Mouse (Mus musculus): Measurements from ENCODE around the gene H6pd. TPM values are rescaled to one million over a fixed set of nuclear protein-coding genes. Genes with fewer than 3 reads are reported as not detected.
A peak's percentile ranks its signal among the peaks of the same experiment; 100 is the strongest.

H6pd gene
- polyA plus RNA-seq, 1 experiment from 2014 or later = 33.1 TPM

DNA sequence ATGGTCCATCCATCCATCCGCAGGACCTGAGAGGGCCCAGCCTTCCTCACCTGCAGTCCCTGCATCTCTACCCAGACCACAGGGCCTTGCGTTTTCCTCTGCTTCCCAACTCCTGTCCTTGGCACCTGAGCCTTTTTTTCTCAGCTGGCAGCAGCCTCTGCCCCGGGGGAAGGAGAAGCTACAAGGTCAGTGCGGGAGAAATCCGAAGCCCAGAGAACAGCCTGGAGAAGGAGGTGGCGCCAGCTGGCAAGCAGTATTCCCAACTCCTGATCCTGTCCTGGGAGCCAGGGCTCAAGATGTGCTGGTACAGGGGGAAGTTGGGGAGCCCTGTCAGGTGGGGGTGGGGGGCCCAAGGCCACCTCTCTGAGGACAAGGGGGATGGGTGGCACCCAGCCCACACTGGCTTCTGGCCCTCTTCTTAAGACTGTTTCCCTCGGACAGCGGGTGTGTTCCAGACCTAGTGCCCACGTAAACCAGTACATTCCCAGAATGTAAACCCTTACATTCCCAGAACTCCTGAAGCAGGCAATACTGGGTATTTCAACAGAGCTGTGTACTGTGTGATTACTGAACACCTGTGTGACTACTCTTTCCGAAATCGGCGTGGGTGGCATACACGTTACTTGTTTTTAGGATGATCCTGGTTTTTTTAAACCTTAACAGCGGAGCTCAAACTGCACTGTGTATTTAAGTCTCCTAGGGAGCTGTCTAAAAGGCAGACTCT is 9.9 kb downstream of the H6pd start:
- peaks cover 16% of the 10 kb centered on the region for H3K4me1 ChIP-seq (replicated peaks; ENCODE audit: control insufficient read depth, insufficient read depth, low read length)
- no peak for ATAC-seq
- no peak for TF ChIP-seq CTCF (IDR thresholded peaks at IDR 0.05; ENCODE audit: low read depth)
- H3K36me3 ChIP-seq (ENCODE audit: control insufficient read depth, insufficient read depth) = peaks cover 18% of the 10 kb centered on the region; the same call in 1 of the 2 replicates
- whole genome bisulfite sequencing = 86% methylated on average over 14 of the region's 14 CpGs
- 0 out of 2 replicates have a peak overlapping the region, but pooled peaks have one; percentile 17 for H3K9ac ChIP-seq (ENCODE audit: low read depth, low read length)
- H3K27me3 ChIP-seq (replicated peaks; ENCODE audit: control insufficient read depth, insufficient read depth, low read length) = no peaks in the 10 kb centered on the region
- 0 out of 2 replicates have a peak overlapping the region, but pooled peaks have one; percentile 9 for H3K4me2 ChIP-seq (replicated peaks; ENCODE audit: low read depth)
- H3K4me3 ChIP-seq (ENCODE audit: low read depth, low read length) = no peak overlapping the region
- H3K9me3 ChIP-seq (ENCODE audit: control insufficient read depth) = no peaks in the 10 kb centered on the region
- no peak overlapping the region for H3K27ac ChIP-seq (ENCODE audit: low read depth, low read length)

DNA sequence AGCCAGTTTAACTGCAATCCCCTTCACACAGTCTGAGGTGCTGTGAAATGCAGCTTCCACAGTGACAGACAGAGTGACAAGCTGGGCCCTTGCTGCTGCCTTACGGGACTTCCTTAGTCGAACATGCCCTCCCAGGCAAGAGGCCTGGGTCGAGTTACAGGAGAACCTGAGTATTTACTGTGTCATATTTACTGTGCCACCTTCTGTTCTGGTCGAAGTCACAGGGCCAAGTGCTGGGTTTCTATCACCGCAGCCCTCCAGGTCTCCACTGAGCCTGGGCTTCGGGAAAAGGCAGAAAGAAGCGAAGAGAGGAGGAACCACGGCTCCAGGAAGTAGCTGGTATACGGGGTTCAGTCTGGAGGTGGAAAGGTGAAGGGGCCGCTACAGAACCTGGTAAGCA is 10.8 kb downstream of the H6pd start:
- Histone ChIP-seq H3K27ac (ENCODE audit: low read depth, low read length) (peak overlapping the region; percentile 28), H3K36me3 (ENCODE audit: control insufficient read depth, insufficient read depth) (peaks cover 21% of the 10 kb centered on the region), H3K4me3 (ENCODE audit: low read depth, low read length) (no peak overlapping the region), H3K9me3 (ENCODE audit: control insufficient read depth) (no peaks in the 10 kb centered on the region), H3K9ac (ENCODE audit: low read depth, low read length) (no peak overlapping the region), H3K4me1 (replicated peaks; ENCODE audit: control insufficient read depth, insufficient read depth, low read length) (peaks cover 12% of the 10 kb centered on the region), H3K4me2 (replicated peaks; ENCODE audit: low read depth) (no peak overlapping the region), H3K27me3 (replicated peaks; ENCODE audit: control insufficient read depth, insufficient read depth, low read length) (no peaks in the 10 kb centered on the region)
- ATAC-seq = no peak
- TF ChIP-seq CTCF (IDR thresholded peaks at IDR 0.05; ENCODE audit: low read depth) = no peak
- WGBS = 44% methylated on average over 10 of the region's 10 CpGs

DNA sequence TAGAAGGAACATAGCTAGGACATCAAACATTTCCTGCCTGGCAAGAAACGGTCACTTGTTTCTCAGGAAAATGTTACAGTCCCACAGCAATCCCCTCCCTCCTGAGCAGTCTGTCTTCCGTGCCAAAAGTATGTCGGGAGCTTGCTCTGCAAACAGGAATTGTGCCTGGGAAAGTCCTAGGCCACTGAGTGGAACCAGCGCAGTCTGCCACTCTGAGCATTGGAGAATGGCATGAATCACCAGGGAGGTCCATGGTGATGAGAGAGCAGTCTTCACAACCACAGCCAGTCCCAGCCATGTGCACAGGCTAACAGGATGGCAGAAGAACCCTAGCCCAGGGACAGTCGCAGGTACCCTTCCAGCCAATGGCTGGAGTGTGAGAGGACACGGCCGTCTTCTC is 12.4 kb downstream of the H6pd start:
- H3K4me1 ChIP-seq (replicated peaks; ENCODE audit: control insufficient read depth, insufficient read depth, low read length) = peaks cover 12% of the 10 kb centered on the region
- no peak overlapping the region for H3K4me2 ChIP-seq (replicated peaks; ENCODE audit: low read depth)
- H3K27ac ChIP-seq (ENCODE audit: low read depth, low read length) = peak overlapping the region; percentile 21; the same call in 1 of the 2 replicates
- no peak overlapping the region for H3K4me3 ChIP-seq (ENCODE audit: low read depth, low read length)
- H3K27me3 ChIP-seq (replicated peaks; ENCODE audit: control insufficient read depth, insufficient read depth, low read length) = no peaks in the 10 kb centered on the region
- ATAC-seq = no peak
- TF ChIP-seq CTCF (IDR thresholded peaks at IDR 0.05; ENCODE audit: low read depth) = no peak
- no peak overlapping the region for H3K9ac ChIP-seq (ENCODE audit: low read depth, low read length)
- WGBS = 62% methylated on average over 7 of the region's 7 CpGs
- H3K36me3 ChIP-seq (ENCODE audit: control insufficient read depth, insufficient read depth) = peaks cover 23% of the 10 kb centered on the region
- no peaks in the 10 kb centered on the region for H3K9me3 ChIP-seq (ENCODE audit: control insufficient read depth)

DNA sequence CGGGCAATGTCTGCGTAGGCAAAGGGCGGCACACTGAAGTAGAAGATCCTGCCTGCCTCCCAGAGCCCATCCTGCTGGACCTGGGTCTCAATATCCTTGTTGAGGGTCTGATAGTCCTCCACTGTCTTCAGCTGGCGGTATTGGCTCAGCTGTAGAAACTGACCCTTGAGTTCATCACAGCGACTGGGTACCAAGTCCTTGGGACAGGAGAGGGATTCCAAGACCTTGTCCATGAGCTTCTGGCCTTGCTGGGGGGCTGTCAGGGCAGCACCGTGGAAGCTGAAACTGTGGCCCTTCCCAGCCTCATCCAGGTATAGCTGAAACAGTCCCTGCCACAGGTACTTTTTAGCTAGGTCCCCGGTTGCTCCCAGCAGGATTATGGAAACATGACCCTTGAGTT is 12.9 kb downstream of the H6pd start:
- Histone ChIP-seq H3K27me3 (replicated peaks; ENCODE audit: control insufficient read depth, insufficient read depth, low read length) (no peaks in the 10 kb centered on the region), H3K4me3 (ENCODE audit: low read depth, low read length) (no peak overlapping the region), H3K9ac (ENCODE audit: low read depth, low read length) (no peak overlapping the region), H3K27ac (ENCODE audit: low read depth, low read length) (peak overlapping the region; percentile 21; the same call in 1 of the 2 replicates), H3K9me3 (ENCODE audit: control insufficient read depth) (no peaks in the 10 kb centered on the region), H3K4me2 (replicated peaks; ENCODE audit: low read depth) (no peak overlapping the region), H3K4me1 (replicated peaks; ENCODE audit: control insufficient read depth, insufficient read depth, low read length) (peaks cover 14% of the 10 kb centered on the region), H3K36me3 (ENCODE audit: control insufficient read depth, insufficient read depth) (peaks cover 23% of the 10 kb centered on the region)
- ATAC-seq = no peak
- 84% methylated on average over 7 of the region's 7 CpGs for WGBS
- TF ChIP-seq CTCF (IDR thresholded peaks at IDR 0.05; ENCODE audit: low read depth) = no peak

DNA sequence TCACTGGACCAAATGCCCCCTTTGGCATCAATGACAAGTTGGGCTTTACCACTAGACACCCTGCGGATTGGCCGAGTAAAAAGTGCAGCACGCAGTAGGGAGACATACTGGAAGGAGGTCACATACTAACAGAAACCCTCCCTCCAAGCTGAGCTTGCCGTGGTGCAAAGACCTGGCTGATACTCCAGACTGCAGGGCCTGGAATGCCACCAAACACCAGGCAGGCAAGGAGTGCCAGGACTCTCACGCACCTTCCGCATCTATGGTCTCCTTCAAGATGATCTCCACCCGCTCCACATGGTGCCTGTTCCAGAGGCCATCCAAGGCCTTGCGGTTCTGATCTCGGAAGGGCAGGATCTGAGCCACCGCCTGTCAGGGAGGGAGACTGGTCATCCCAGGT is 14.6 kb downstream of the H6pd start:
- no peaks in the 10 kb centered on the region for H3K9me3 ChIP-seq (ENCODE audit: control insufficient read depth)

DNA sequence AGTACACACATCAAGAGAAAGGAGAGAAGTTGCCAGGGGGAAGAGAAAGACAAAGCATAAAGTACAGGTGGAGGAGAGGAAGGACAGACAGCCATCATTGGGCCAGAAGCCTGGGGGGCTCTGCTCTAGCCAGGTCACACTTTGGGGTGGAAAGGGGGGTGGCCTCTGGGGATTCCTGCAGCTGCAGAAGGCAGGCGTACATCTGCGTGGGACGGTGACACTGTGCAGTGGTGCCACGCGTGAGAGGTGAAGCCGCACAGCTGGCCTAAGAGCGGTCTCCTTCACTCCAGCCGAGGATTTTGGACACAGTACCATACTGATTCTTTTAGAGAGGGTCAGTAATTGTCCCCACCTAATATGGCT is 16.2 kb downstream of the H6pd start:
- peaks cover 22% of the 10 kb centered on the region for H3K36me3 ChIP-seq (ENCODE audit: control insufficient read depth, insufficient read depth)
- WGBS = 89% methylated on average over 8 of the region's 8 CpGs
- H3K4me2 ChIP-seq (replicated peaks; ENCODE audit: low read depth) = no peak overlapping the region
- peaks cover 25% of the 10 kb centered on the region for H3K4me1 ChIP-seq (replicated peaks; ENCODE audit: control insufficient read depth, insufficient read depth, low read length)
- H3K9me3 ChIP-seq (ENCODE audit: control insufficient read depth) = no peaks in the 10 kb centered on the region
- 0 out of 2 replicates have a peak overlapping the region, but pooled peaks have one; percentile 3 for H3K9ac ChIP-seq (ENCODE audit: low read depth, low read length)
- no peak overlapping the region for H3K4me3 ChIP-seq (ENCODE audit: low read depth, low read length)
- H3K27ac ChIP-seq (ENCODE audit: low read depth, low read length) = no peak overlapping the region
- no peak for ATAC-seq
- no peak for TF ChIP-seq CTCF (IDR thresholded peaks at IDR 0.05; ENCODE audit: low read depth)
- no peaks in the 10 kb centered on the region for H3K27me3 ChIP-seq (replicated peaks; ENCODE audit: control insufficient read depth, insufficient read depth, low read length)

More for the DNA sequence above, 14.6 kb downstream of the H6pd start:
- peaks cover 23% of the 10 kb centered on the region for H3K36me3 ChIP-seq (ENCODE audit: control insufficient read depth, insufficient read depth)
- peaks cover 22% of the 10 kb centered on the region for H3K4me1 ChIP-seq (replicated peaks; ENCODE audit: control insufficient read depth, insufficient read depth, low read length)
- no peaks in the 10 kb centered on the region for H3K27me3 ChIP-seq (replicated peaks; ENCODE audit: control insufficient read depth, insufficient read depth, low read length)
- no peak for TF ChIP-seq CTCF (IDR thresholded peaks at IDR 0.05; ENCODE audit: low read depth)
- 93% methylated on average over 10 of the region's 10 CpGs for WGBS
- H3K9ac ChIP-seq (ENCODE audit: low read depth, low read length) = no peak overlapping the region
- ATAC-seq = no peak
- 0 out of 2 replicates have a peak overlapping the region, but pooled peaks have one; percentile 66 for H3K27ac ChIP-seq (ENCODE audit: low read depth, low read length)
- H3K4me3 ChIP-seq (ENCODE audit: low read depth, low read length) = no peak overlapping the region
- no peak overlapping the region for H3K4me2 ChIP-seq (replicated peaks; ENCODE audit: low read depth)
